Mouse (Mus musculus): Measurements from ENCODE around the gene Itgb1bp1. TPM values are rescaled to one million over a fixed set of nuclear protein-coding genes. Genes with fewer than 3 reads are reported as not detected.

Gene Itgb1bp1
- polyA plus RNA-seq, 1 experiment from 2014 or later: 98.1 TPM

DNA sequence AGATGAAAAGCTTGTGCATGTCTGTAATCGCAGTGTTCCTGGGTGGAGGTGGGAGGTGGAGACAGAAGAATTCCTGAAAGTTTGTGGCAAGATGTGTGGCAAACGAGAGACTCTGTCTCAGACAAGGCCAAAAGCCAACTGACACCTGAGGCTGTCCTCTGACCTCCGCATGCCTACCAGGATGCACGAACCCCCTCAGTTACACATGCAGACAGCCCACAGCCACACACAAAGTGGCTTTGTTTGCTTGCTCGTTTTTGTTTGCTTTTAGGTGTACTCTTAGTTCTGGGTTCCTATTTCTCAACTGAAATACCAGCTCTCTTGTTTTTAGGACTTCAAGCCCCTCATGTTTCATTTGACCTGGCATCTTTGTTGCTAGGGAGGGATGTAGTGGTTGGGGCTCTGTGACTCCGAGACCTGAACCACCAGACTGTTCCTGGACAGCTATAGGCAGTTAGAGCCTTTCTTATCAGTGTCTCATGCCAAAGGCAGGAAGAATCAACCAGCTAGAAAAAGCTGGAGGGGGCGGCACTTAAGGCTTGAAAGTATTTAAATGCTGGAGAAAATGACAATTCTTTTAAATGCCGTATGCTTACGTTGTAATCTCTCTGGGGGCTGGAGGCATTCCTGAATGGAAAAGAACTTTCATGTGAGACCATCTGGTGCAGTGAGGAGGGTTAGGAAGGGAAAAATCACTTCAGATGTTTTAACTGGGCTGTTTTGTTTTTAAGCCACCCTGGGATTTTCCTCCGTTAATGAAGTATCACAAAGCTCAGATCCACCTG lies 84.4 kb downstream of the Itgb1bp1 start:
- no peak for DNase-seq (ENCODE audit: low spot score)

DNA sequence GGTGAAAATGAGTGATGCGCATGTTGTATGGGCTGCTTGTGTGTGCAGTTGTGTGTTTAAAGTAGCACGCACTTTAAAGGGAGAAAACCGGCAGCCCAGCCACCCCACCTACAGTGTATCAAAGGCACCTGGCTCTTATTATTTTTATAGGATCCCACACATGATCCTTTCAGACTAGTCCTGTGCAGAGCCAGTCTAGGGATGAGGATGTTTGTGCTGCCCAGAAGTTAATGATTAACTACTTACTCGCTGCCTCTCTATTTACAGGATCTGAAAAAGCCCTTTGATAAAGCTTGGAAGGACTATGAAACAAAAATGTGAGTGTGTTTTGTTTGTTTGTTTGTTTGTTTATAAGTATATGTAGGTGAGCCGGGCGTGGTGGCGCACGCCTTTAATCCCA lies 85.5 kb downstream of the Itgb1bp1 start:
- no peak for DNase-seq (ENCODE audit: low spot score)

DNA sequence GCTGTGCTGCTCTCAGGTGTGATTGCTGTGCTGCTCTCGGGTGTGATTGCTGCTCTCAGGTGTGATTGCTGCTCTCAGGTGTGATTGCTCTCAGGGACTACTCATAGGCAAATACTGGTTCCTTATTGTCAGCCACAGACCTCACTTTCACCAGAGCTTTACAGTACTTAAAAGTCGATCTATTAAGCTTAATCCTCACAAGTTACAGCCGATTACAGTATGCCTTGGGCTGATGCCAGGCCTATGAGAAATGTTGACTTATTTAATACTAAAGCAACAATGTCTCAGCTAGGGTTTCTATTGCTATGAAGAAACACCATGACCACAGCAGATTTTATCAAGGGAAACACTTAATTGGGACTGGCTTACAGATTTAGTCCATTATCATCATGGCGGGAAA lies 89.7 kb downstream of the Itgb1bp1 start:
- DNase-seq (ENCODE audit: low spot score): no peak

DNA sequence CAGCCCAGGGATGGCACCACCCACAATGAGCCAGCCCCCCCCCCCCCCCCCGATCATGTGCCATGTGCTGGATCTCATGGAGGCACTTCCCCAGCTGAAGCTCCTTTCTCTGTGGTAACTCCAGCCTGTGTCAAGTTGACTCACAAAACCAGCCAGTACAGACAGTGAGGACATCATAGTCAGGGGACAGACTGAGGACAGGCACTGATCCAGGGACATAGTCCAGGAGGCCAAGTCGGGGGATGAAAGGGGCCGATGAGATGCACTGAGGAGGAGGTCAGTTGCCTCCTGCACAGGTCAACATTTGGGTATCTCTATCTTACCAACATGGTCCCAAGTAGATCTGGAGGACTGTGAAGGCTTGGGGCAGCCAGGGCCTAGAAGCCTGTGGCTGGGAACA lies 90.6 kb downstream of the Itgb1bp1 start:
- no peak for DNase-seq (ENCODE audit: low spot score)

DNA sequence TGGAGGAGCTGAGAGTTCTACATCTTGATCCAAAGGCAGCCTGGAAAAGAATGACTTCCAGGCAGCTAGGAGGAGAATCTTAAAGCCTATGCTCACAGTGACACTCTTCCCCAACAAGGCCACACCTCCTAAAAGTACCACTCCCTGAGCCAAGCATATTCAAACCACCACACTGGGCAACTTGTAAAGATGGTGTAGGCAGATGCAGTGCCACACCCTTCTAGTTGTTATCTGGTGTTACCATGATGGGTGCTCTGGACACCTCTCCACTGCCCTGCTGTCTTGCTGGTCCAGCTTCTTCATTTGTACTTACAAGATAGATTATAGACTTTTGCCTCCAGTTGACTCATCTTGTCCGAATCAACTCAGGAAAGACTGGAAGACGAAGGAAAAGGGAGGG lies 94.5 kb downstream of the Itgb1bp1 start:
- DNase-seq (ENCODE audit: low spot score): no peak

Other genes with a start within 250 kb of the Itgb1bp1 start
- gene Cpsf3, start 893 bp downstream of the Itgb1bp1 start, polyA plus RNA-seq (2015; fragmentation: Nextera tagmentation; extraction: Ambion mirVana): 88.9 and 92.4 TPM in 2 replicates
- 73.0 and 74.7 TPM in 2 replicates for gene Iah1, start 30.1 kb upstream of the Itgb1bp1 start, polyA plus RNA-seq (2015; fragmentation: Nextera tagmentation; extraction: Ambion mirVana)
- 34.1 and 37.4 TPM in 2 replicates for gene Adam17, start 87.3 kb upstream of the Itgb1bp1 start, polyA plus RNA-seq (2015; fragmentation: Nextera tagmentation; extraction: Ambion mirVana)
- gene Ywhaq, start 131.4 kb upstream of the Itgb1bp1 start, polyA plus RNA-seq (2015; fragmentation: Nextera tagmentation; extraction: Ambion mirVana): 361 and 392 TPM in 2 replicates